Mouse (Mus musculus) brown adipose tissue, adult 24 weeks (tissue): ENCODE data around the gene Pkhd1. TPM values are rescaled to one million over a fixed set of nuclear protein-coding genes. Genes with fewer than 3 reads are reported as not detected.

Experiments
- H3K27ac ChIP-seq: fragments of 200-500 bp; replicated peaks from 2 replicates; pipeline ENCODE4 v1.5.1; 2012; ENCODE audit warnings: low read depth, mild to moderate bottlenecking, low read length
- H3K4me1 ChIP-seq: fragments of 200-500 bp; 2 replicates; pipeline ENCODE4 v1.6.1; 2012; ENCODE audit warnings: low read length, mixed read lengths; ENCODE audit not compliant: control insufficient read depth, insufficient read depth, insufficient read length
- H3K4me3 ChIP-seq: fragments of 200-500 bp; 2 replicates; pipeline ENCODE4 v1.5.1; 2012; ENCODE audit warnings: low read depth, mild to moderate bottlenecking, low read length, moderate library complexity; ENCODE audit not compliant: insufficient read depth
- polyA plus RNA-seq: library from polyadenylated mRNA; stranded (reverse); fragments of >200 nt; gene quantifications from 2 replicates; pipeline ENCODE4 v1.2.4, GENCODE M21; 2012; ENCODE audit not compliant: missing spikeins, insufficient read depth, insufficient read length

The Pkhd1 gene
- polyA plus RNA-seq, 1 experiment: not detected

DNA sequence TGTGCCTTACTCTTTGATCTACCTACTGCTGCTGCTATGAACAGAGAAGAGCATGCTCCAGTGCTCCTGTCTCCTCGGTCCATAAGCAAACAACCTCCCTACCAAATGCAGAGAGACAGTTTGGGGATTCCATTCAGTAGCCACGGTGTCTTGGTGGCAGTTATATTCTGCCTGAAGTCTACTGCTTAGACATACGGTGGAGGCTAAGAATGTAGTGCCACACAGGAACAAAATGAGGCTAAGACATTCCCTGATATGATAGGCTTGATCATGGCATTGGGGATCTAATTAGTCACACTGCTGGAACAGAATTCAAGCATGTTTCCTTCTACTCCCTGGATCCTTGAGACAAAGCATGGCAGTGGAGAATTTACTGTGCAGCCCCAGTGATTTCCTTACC is 48.4 kb downstream of the Pkhd1 start:
- Histone ChIP-seq H3K4me3 (no peak overlapping the region), H3K27ac (no peak overlapping the region), H3K4me1 (no peaks in the 10 kb centered on the region)

DNA sequence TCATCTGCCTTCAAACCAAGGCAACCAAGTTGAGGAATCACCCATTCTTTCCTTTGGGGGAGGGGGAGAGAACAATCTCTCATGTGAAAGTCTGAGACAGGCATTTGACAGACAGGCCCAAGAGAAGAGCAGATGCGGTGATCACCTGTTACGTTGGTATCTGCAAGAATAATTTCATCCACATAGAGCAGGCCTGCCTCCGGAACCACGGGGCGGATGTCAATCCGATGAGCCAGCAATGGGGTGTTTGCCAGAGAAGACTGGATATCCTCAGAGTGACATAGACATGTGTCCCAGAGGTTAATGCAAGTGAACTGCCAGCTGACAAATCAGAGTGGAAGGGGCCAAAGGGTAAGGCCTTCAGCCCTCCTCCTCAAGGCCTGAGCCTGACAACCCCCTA is 59.4 kb downstream of the Pkhd1 start:
- Histone ChIP-seq H3K4me3 (no peak overlapping the region), H3K27ac (no peak overlapping the region)

DNA sequence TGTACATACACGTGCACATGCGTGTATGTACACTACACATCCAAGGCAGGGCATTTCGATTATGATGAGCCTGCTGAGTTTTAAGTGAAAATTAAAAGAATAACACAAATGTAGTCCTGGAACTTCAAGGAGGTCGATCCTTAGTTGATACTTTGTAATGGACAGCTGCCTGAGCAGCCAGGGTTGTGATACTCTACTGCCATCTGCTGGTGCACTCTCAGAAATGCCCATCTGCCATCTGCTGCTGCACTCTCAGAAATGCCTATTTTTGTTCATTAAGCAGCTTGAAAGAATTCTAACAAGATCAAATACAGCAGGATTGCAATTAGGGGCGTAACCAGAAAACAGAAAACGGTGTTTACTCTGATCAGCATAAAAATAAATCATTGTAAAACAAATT is 63.5 kb downstream of the Pkhd1 start:
- no peak overlapping the region for H3K4me3 ChIP-seq
- no peaks in the 10 kb centered on the region for H3K4me1 ChIP-seq
- H3K27ac ChIP-seq: no peak overlapping the region

More for the DNA sequence above, 59.4 kb downstream of the Pkhd1 start:
- no peaks in the 10 kb centered on the region for H3K4me1 ChIP-seq

GRCm38 (mm10) chr1:20551334-20551733 is 66.5 kb downstream of the Pkhd1 start:
- Histone ChIP-seq H3K27ac (no peak overlapping the region), H3K4me1 (no peaks in the 10 kb centered on the region), H3K4me3 (no peak overlapping the region)

GRCm38 (mm10) chr1:20544526-20544925 is 73.3 kb downstream of the Pkhd1 start:
- no peak overlapping the region for H3K27ac ChIP-seq
- H3K4me1 ChIP-seq: no peaks in the 10 kb centered on the region
- H3K4me3 ChIP-seq: no peak overlapping the region

GRCm38 (mm10) chr1:20513364-20514084 is 104.3 kb downstream of the Pkhd1 start:
- H3K4me1 ChIP-seq: no peaks in the 10 kb centered on the region
- H3K4me3 ChIP-seq: no peak overlapping the region
- H3K27ac ChIP-seq: no peak overlapping the region

GRCm38 (mm10) chr1:20498965-20499364 is 118.9 kb downstream of the Pkhd1 start:
- Histone ChIP-seq H3K27ac (no peak overlapping the region), H3K4me3 (no peak overlapping the region), H3K4me1 (no peaks in the 10 kb centered on the region)

GRCm38 (mm10) chr1:20486087-20486486 is 131.8 kb downstream of the Pkhd1 start:
- no peaks in the 10 kb centered on the region for H3K4me1 ChIP-seq
- no peak overlapping the region for H3K27ac ChIP-seq
- H3K4me3 ChIP-seq: no peak overlapping the region

DNA sequence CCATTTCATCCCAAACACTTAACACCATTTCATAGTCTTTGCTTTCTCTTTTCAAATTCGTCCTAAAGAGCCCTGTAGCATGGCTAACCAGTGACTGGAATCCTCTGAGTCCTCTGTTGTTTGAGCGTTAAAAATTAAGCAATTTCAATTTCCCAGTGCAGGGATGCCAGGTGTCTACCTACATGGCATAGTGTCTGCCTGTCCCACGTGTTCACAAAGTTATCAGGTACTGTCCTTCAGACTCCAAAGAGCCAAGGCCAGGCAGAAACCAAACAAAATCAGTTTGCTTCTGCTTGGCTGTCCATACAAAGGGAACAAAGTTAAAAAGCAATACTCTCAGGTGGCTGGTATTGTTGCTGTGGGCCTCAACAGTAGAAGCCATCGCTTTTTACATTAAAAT is 136.0 kb downstream of the Pkhd1 start:
- Histone ChIP-seq H3K4me1 (no peaks in the 10 kb centered on the region; the same call in 1 of the 2 replicates), H3K27ac (no peak overlapping the region), H3K4me3 (no peak overlapping the region)

- no peaks in the 10 kb centered on the region; the same call in 1 of the 2 replicates for H3K4me1 ChIP-seq
- H3K27ac ChIP-seq: no peak overlapping the region
- no peak overlapping the region for H3K4me3 ChIP-seq
Measured at GRCm38 (mm10) chr1:20478695-20479094, 139.2 kb downstream of the Pkhd1 start.

GRCm38 (mm10) chr1:20478266-20478659 is 139.6 kb downstream of the Pkhd1 start:
- Histone ChIP-seq H3K4me1 (no peaks in the 10 kb centered on the region; the same call in 1 of the 2 replicates), H3K27ac (no peak overlapping the region), H3K4me3 (no peak overlapping the region)

GRCm38 (mm10) chr1:20477561-20478265 is 140.2 kb downstream of the Pkhd1 start:
- Histone ChIP-seq H3K4me3 (no peak overlapping the region), H3K4me1 (no peaks in the 10 kb centered on the region; the same call in 1 of the 2 replicates), H3K27ac (no peak overlapping the region)

DNA sequence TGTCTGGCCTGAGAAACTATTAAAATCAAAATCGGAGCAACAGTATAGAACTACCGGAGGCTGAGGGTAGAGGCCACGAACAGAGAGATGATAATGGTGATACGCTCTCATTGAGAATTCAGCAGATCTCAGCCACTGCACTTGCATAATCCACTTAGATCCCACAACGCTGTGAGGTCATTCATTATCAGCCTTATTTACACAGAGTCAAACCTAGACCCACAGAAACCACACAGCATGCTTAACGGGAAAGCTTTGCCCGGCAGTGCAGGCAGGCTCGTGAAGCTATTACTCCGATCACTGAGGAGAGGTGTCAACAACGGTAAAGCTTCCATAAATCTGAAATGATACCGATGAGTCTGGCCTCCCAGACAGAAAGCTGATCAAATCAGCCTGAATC is 147.1 kb downstream of the Pkhd1 start:
- Histone ChIP-seq H3K4me3 (no peak overlapping the region), H3K4me1 (no peaks in the 10 kb centered on the region), H3K27ac (no peak overlapping the region)

DNA sequence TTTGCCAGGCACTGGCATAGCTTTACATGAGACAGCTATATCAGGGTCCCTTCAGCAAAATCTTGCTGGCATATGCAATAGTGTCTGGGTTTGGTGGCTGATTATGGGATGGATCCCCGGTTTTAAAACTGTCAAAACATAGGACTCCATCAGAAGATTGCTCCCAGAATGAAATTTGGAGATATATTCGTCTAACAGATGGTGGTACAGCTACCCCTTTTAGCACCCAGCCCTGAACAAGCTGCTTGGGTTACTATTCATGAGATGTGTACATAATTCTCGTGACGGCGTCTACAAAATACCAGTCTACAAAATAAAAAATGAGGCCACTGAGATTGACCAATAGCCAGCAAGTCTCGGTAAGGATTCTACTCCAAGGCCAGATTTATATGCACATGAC is 147.5 kb downstream of the Pkhd1 start:
- no peaks in the 10 kb centered on the region for H3K4me1 ChIP-seq
- H3K27ac ChIP-seq: no peak overlapping the region
- no peak overlapping the region for H3K4me3 ChIP-seq

DNA sequence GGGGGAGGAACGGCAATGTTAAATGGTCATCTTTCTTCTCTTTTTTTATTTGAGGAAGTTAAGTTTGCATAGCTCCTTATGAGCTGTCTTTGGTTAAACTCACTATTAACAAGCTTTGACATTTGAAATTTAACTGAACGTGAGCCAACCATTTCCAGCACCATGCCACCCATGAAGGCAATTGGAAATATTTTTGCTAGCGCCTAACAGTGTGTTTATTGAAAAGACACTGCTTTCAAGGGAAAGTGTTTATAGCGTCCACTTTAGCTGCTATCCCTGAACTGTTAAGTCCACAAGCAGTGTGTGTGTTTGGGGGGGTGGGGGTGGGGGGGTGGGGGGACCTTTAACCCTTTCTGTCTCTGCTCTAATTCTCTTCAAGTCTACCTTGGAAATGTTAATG is 151.4 kb downstream of the Pkhd1 start:
- no peak overlapping the region for H3K27ac ChIP-seq
- H3K4me3 ChIP-seq: no peak overlapping the region
- H3K4me1 ChIP-seq: no peaks in the 10 kb centered on the region

DNA sequence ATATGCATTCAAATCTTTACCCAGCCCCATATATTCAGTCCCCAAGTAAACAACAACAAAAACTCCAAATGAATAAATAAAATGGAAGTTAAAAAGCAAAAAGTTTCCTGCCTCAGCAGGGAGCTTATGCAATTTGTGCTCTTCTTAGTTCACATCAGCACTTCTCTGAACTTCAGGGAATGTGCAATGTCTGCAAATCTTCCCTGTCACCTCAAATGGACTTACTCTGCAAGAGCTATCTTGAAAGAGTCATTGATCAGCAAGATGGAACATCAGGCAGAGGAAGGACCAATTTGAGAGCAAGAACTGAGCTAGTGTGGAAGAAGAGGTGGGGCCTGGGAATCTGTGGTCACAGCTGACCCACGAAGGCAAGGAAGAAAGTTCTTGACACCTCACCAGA is 163.2 kb downstream of the Pkhd1 start:
- Histone ChIP-seq H3K27ac (no peak overlapping the region), H3K4me3 (no peak overlapping the region), H3K4me1 (no peaks in the 10 kb centered on the region)
